Mouse (Mus musculus) adrenal gland, adult (tissue): ENCODE results near the gene Tpcn2.

Experiments
- DNase-seq, 2 experiments: peaks; one replicate each; pipeline ENCODE4 v3.0.0; 2022 to 2023; ENCODE audit warnings: low spot score in 1 of 2; ENCODE audit not compliant: inconsistent age in 2 of 2

Tpcn2 gene

DNA sequence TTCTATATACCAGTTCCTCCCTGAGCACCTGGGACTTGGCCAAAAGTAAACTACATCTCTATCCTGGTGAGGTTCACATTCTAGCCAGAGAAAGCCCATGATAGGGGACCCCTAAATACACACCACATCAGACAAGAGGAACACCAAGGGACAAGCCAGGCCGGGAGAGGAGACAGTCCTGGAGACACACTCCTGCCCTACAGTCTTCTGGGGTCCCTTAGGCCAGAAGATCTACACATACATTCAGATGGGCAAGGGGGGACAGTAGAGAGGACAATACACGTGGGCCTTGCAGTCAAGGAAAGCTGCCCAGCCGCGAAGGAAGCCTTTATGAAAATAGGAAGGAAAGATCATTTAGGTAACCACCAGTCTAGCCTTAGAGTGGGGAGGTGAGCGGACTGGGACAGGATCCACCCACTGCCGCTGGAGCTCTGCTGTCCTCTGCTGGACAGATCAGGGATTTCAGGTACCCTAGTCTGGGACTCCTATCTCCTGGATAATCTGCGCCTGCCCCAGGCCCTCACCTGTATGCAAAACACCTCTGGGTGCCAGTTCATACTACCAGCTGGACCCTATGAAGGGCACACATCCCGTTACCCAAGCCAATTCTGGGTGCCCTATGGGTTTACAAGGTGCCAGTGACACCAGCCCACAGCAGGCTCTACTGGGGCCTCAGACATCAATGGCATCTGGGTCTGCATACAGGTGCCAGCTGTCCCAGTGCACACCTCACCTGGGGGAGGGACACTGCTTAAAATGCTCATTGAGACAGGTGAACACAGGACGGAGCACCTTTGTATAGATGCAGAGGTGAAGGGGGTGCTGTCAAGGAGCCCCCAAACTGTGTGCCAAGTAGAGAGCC is 40.7 kb downstream of the Tpcn2 start:
- DNase-seq, result peak; percentile 80 to 94

GRCm38 (mm10) chr7:145242028-145242427 is 41.8 kb downstream of the Tpcn2 start:
- DNase-seq, result no peak

DNA sequence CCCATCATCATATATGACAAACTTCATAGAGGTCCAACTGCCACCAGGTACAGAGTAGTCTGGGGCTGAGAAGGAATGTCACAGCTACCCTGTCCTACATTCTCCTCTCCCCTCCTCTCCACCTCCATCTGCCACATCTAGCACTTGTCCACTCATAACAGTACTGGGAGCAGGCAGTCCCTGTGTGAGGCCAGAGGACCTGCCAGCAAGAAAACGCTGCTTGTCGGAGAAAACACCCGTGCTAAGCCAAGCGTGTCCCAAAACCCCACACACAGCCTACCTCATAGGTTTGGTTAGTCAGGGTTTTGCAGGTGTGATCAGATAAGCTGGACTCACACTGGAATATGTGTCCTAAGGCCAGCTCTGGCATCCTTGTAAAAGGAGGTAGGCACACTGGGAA is 42.9 kb downstream of the Tpcn2 start:
- DNase-seq, result no peak

DNA sequence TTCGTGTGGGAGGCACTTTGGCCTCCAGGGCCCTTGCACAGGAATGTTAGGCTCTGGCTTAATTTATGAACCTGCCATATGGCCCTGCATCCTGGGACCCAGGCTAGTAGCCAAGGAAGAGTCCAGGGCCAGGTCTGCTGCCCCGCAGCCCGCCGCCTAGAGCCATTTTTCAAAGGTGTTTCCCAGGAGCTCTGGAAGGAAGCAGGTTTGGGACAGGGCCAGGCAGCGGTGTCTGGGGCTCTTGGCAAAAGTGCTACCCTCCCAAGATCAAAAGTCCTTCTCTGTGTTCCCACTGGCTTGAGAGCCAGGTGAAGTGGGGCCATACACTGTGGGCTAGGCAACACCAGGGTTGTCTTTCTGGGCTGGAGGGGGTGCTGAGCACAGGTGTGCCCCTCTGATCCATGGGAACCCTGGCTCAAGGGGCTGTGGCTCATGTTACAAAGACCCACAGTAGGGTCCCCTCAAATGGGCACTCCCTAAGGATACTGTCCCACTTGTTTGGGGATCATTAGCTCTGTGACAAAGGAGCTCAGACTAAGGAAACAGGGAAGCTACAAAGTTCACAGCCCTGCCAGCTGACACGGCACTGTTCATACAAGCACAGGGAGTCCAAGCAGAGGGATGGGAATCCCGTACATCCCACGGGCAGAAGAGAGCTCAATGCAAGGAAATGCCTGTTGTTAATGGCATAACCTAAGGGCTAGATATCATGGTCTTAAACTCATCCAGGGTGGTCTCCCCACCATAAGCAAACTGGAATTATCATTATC is 43.9 kb downstream of the Tpcn2 start:
- no peak for DNase-seq

DNA sequence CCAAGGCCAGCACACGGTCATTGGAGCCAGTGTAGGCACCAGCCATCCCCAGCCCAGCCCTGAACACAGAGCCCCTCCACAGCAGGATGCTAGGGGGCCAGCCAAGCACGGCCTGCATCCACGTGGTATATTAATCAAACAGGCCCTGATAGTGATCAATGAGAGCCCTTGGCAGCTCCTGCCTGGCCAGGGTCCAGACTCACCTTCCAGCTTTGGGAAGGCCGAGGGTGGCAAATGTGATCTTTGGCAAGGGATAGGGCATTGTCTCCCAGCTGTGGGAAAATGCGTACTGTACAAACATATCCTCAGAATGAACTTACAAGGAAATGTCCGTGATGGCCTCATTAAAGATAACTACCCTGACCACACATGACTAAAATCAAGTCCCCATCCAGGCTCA is 44.7 kb downstream of the Tpcn2 start:
- DNase-seq, result no peak

GRCm38 (mm10) chr7:145234841-145235790 is 48.7 kb downstream of the Tpcn2 start:
- no peak for DNase-seq

GRCm38 (mm10) chr7:145231659-145232058 is 52.2 kb downstream of the Tpcn2 start:
- DNase-seq, result peak in 1 of 2 experiments; percentile 54

DNA sequence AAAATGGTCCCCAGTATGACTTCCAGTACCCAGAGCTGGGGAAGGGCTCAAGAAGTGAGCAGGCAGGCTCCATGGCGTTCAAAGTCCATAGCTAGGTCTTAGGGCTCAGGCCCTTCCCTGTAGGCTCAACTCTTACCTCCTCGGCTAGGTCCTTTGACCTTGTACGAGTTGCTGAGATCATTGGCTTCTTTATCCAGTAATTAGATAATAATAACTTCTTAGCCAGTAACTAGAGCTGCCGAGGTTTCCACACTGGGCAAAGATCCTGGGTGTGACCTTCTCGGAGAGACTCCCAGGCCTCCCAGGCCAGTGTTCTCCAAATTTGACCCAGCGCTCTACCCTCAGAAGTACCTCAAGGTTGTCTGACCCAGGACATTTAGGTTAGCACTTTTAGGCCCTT is 57.2 kb downstream of the Tpcn2 start:
- no peak for DNase-seq

DNA sequence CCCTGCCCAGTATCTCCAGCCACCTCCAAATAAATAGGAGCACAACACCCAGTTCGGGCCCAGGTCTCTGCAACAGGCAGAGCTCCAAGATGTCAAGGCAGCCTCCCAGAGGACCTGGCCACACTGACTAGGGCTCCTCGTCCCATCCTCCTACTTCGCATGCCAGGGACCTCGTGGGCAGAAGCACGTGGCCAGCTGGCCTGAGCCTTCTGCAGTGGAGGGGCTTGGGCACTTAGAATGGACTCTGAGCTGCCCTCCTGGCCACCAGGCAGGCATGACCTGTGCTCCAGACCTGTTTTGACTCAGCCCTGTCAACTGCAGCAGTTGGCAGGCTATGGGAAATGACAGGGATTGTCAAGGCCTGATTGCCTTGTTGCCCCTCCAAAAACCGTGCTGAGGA is 58.2 kb downstream of the Tpcn2 start:
- no peak for DNase-seq

DNA sequence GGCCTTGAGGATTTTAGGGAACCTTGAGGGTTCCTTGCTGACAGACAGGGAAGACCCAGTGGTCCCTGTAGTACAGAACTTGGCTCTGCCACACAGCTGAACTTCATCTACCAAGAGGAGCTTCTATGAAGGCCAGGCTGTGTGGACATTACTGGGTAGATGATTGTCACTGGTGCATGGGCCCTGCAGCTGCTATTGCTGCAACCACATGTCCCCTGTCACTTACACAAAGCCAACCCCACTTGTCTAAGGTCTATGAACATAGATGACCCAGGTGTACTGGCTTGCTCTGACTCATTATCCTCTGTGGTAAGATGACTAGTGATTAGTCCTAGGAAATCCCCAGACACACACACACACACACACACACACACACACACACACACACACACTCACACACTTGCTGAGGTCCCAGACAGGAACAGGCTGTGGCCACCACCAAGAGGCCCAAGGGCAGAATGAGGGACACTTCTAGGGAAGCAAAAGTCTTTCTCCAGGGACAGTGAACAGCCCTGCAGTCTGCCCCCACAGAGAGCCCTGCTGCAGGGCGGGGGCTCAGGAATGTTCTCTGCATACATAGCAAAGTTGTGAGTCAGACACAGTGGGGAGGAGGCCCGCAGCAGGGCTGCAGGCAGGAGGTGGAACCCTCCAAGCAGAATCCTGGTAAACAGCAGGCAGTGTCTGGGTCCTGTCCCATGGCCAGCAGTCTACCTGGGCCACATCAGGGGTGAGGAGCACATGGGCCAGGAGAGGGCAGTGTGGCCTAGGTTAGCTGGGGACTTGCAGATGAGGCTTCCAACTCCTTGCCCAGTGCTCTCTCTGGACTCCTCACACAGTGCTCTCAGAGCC is 61.7 kb downstream of the Tpcn2 start:
- peak; percentile 82 to 84 for DNase-seq

DNA sequence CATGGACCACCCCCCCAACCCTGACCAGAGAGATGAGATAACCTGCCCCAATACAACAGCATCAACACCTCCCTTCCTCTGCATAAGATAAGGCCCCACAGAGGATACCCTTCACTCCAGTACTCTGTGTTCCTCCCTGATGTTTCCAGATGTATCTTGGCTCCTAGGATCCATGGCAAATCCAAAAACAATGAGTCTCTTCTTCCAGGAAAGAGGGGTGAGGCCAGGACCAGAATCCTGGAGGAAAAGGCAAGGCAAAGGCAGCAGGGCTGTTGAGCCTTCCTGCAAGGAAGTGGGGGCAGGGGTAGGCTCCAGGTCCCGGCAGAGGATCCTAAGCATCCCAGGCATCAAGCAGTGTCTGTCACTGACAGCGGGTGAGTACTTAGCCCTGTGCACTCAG is 62.5 kb downstream of the Tpcn2 start:
- DNase-seq, result no peak

DNA sequence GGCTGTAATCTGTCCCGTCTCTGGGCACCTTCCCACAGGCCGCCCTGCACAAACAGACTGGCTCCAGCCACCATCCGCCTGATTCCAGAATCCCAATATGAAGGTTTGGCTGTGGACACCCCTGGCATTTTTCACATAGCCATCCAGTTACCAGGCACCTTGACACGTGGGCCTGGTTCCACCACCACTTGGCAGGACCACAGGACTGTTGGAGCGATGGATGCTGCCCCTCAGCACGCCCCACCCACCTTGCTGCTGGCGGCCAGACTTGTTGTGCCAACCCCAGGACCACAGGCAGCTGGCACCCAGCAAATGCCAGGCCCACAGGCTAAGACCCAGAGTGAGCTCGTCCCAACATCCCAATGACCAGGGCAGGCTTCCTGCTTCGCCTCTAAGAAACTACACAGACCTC is 64.4 kb downstream of the Tpcn2 start:
- no peak for DNase-seq

DNA sequence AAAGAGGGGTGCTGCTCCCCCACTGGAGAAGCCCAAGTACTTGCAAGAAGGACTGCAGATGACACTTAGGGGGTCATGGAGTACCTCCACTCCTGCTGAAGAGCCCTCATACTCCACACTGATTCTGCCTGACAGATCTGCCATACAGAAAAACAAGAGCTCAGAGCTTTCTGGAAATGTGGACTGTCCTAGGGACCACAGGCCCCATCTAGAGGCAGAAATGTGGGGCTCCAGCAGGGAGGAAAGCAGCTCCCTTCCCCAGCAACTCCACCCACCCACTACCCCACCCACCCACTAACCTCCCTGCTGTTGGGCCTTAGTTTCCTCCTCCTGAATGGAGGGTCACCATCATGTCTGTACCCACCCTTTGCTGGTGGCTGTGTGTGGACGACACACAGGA is 67.2 kb downstream of the Tpcn2 start:
- no peak for DNase-seq

- peak in 1 of 2 experiments; percentile 51 for DNase-seq
These were observed 68.3 kb downstream of the Tpcn2 start for GRCm38 (mm10) chr7:145215476-145215875.

GRCm38 (mm10) chr7:145211680-145212659 is 71.8 kb downstream of the Tpcn2 start:
- DNase-seq, result no peak

- no peak for DNase-seq
These were observed 73.2 kb downstream of the Tpcn2 start for GRCm38 (mm10) chr7:145210477-145211070.

DNA sequence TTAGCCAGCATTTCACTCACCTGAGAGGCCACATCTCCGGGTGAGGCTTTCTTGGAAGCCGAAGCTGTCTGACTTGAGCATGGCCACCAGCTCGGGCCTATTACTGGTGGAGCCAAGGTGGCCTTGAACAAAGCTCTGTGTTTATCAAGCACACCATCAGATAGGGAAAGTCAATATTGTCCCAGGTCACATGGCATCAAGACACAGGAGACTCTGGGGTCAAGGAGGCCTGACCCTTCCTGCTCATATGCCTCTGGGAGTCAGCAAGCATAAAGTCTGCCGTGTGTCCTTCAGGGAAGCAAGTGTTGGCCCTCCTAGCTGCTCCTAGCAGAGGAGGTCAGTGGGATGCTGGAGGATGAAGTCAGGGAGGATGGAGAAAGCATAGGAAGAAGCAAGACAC is 75.8 kb downstream of the Tpcn2 start, which contains the start of gene 1810010D01Rik:
1810010D01Rik (minus strand) TSS at position 114 of the 400 bp plus-strand sequence.
- no peak for DNase-seq

GRCm38 (mm10) chr7:145206801-145207200 is 77.0 kb downstream of the Tpcn2 start:
- no peak for DNase-seq
